Mouse (Mus musculus) hindbrain, embryonic 12.5 days (tissue): ENCODE data around the gene Gm20388. TPM values are rescaled to one million over a fixed set of nuclear protein-coding genes. Genes with fewer than 3 reads are reported as not detected.

ENCODE experiments used
- ATAC-seq: fragments of 200-750 bp; cut with Nextera tagmentation; 2 replicates; pipeline ENCODE4 v1.8.0; 2017; ENCODE audit warnings: moderate TSS enrichment; ENCODE audit not compliant: low FRiP score
- H3K27ac ChIP-seq: fragments of 300-500 bp; sonication (generic); 2 replicates; pipeline ENCODE4 v1.5.1; 2016; ENCODE audit warnings: mild to moderate bottlenecking
- H3K27me3 ChIP-seq: fragments of 300-500 bp; sonication (generic); 2 replicates; pipeline ENCODE4 v1.6.1; 2016; ENCODE audit warnings: mild to moderate bottlenecking
- H3K36me3 ChIP-seq: fragments of 300-500 bp; sonication (generic); 2 replicates; pipeline ENCODE4 v1.6.1; 2016; ENCODE audit warnings: mild to moderate bottlenecking
- H3K4me1 ChIP-seq: fragments of 300-500 bp; sonication (generic); 2 replicates; pipeline ENCODE4 v1.6.1; 2016
- H3K4me2 ChIP-seq: fragments of 300-500 bp; sonication (generic); replicated peaks from 2 replicates; pipeline ENCODE4 v1.6.1; 2016; ENCODE audit warnings: mild to moderate bottlenecking
- H3K4me3 ChIP-seq: fragments of 300-500 bp; sonication (generic); 2 replicates; pipeline ENCODE4 v1.5.1; 2016; ENCODE audit warnings: mild to moderate bottlenecking
- H3K9ac ChIP-seq: fragments of 300-500 bp; sonication (generic); 2 replicates; pipeline ENCODE4 v1.6.1; 2016; ENCODE audit warnings: mild to moderate bottlenecking, moderate library complexity
- H3K9me3 ChIP-seq: fragments of 300-500 bp; sonication (generic); replicated peaks from 2 replicates; pipeline ENCODE4 v1.6.1; 2016; ENCODE audit warnings: mild to moderate bottlenecking
- WGBS: fragments of 180-500 bp; shearing (Covaris S2); methylation state at CpG from one replicate; pipeline ENCODE4 v1.1.7; 2016; 5-methylcytosine and 5-hydroxymethylcytosine counted together
- polyA plus RNA-seq: library from polyadenylated mRNA; unstranded; fragments of >200 nt; fragmentation: Nextera tagmentation; extraction: Ambion mirVana; gene quantifications from 2 replicates; pipeline ENCODE4 v1.2.1, GENCODE M21; 2016

Gene Gm20388
- polyA plus RNA-seq, 1 experiment from 2014 or later, result not detected

DNA sequence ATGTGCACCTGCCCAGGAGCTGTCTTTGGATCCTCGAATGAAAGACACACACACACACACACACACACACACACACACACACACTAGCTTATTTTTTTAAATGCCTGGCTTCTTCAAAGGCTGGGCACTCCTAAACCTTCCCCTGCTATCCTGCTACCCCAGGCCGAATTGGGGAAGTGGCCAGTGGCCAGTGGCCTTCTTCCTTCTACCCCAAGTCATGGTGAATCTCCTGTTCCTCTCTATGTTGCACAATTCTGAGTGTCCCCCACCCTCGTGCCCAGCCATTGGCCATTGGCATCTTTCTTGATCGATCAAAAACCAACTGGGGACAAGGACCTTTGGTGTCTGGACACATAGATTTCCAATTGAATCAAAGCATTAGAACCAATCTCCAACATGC, 2019.4 kb downstream of the Gm20388 start:
- no peak overlapping the region for H3K4me2 ChIP-seq
- H3K27me3 ChIP-seq, result no peaks in the 10 kb centered on the region
- H3K4me1 ChIP-seq, result peaks cover 9% of the 10 kb centered on the region
- no peak overlapping the region for H3K9ac ChIP-seq
- WGBS, result 81% methylated on average over 4 of the region's 4 CpGs
- H3K36me3 ChIP-seq, result no peaks in the 10 kb centered on the region
- no peak overlapping the region for H3K27ac ChIP-seq
- no peaks in the 10 kb centered on the region for H3K9me3 ChIP-seq
- H3K4me3 ChIP-seq, result no peak overlapping the region
- ATAC-seq, result no peak

DNA sequence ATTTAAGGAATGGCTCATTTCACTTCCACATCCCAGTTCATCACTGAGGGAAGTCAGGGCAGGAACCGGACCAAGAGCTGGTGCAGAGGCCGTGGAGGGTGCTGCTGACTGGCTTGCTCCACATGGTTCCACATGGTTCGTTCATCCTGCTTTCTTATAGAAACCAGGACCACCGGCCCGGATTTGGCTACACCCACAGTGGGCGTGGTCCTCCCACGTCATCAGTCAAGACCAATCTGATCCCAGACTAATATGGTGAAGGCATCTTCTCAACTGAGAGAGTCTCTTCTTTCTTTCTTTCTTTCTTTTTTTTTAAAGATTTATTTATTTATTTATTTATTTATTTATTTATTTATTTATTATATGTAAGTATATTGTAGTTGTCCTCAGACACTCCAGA, 2020.9 kb downstream of the Gm20388 start:
- peaks cover 24% of the 10 kb centered on the region for H3K4me1 ChIP-seq
- no peak overlapping the region for H3K27ac ChIP-seq
- no peak overlapping the region for H3K9ac ChIP-seq
- WGBS, result 81% methylated on average over 7 of the region's 7 CpGs
- no peaks in the 10 kb centered on the region for H3K9me3 ChIP-seq
- no peaks in the 10 kb centered on the region for H3K36me3 ChIP-seq
- no peak overlapping the region for H3K4me2 ChIP-seq
- no peaks in the 10 kb centered on the region for H3K27me3 ChIP-seq
- no peak overlapping the region for H3K4me3 ChIP-seq
- ATAC-seq, result no peak

DNA sequence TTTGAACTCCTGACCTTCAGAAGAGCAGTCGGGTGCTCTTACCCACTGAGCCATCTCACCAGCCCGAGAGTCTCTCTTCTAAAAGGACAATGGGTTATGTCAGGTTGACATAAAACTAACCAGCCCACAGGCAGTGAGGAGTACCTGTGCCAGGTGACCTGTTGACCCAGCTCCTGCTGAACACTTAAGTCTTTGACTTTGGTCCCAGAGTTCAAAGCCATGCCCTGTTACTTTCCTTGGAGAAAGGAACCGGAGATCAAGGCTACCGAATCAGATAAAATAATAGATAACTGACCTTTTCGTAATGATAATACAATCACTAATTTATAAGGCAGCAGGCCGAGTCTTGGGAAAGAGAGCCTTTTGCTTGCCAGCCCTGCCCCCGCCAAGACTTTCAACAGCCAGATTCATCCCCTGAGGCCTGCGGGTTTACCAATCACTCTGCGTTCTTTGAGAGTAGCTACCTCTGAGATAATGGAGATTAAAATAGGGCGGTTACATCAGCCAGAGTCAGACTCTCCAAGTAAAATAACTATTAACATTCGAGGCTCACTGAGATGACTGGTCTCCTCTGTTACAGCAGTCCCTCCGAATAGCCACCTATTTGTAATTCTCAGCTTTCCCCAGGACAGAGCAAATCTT, 2021.5 kb downstream of the Gm20388 start:
- Histone ChIP-seq H3K4me3 (no peak overlapping the region), H3K4me2 (no peak overlapping the region), H3K9ac (no peak overlapping the region), H3K4me1 (peaks cover 24% of the 10 kb centered on the region), H3K9me3 (no peaks in the 10 kb centered on the region), H3K27me3 (no peaks in the 10 kb centered on the region), H3K36me3 (no peaks in the 10 kb centered on the region), H3K27ac (no peak overlapping the region; the same call in 1 of the 2 replicates)
- no peak for ATAC-seq
- 77% methylated on average over 12 of the region's 12 CpGs for WGBS

DNA sequence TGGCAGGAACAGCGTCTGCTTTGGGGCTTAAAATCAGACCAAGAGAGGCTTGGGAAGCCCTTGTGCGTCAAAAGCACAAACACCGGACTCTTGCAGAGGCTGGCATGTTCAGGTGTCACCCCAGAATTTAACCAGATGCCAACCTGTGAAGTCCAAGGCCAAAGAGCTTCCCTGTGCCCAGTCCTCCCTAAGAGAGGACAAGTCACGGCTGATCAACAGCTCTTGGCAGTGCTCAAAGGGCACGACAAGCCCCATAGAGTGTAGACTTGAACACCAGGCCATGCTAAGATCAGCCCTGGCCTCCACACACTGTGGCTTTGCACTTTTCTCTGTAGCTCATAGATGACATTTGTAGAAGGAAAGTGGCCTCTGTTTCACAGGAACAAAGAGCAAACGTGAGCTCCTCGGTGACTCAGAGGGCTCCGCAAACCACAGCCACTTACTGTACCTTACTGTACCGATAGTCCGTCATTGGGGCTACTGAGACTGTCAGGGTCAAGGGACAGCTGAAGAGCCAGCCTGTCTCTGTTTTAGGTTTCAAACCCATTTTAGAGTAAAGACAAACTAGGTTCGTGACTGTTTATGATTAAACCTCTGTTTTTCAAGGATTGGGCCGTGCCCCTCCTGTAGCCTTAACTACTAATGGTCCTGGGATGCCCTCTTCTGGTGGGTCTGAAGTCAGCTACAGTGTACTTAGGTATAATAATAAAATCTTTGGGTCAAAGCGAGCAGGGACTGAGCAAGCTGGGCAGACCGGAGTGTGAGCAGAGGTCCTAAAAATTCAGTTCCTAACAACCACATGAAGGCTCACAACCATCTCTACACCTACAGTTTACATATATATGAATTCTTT, 2022.3 kb downstream of the Gm20388 start:
- no peak for ATAC-seq

DNA sequence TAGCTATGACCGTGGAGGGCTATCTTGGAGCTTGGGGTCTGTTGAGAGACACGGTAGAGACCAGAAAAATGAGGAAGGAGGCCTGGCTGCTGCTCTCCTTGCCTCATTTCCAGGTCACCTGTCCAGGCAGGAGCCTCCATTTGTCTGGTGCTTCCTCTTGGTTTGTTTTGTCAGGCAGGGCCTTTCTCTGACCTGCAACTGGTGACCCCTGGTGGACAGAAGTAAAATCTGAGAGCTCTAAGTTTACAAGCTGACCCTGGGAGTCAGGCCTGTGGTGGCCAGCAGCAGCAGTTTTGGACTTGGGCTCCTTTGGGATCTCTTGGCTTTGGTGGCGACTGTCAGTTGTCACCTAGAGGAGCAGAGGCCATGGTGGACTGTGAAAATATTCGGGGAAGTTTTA, 2023.9 kb downstream of the Gm20388 start:
- H3K4me2 ChIP-seq, result no peak overlapping the region
- WGBS, result 39% methylated on average over 4 of the region's 4 CpGs
- H3K27me3 ChIP-seq, result no peaks in the 10 kb centered on the region
- no peak for ATAC-seq
- no peak overlapping the region for H3K4me3 ChIP-seq
- peak overlapping the region; percentile 79 for H3K27ac ChIP-seq
- no peak overlapping the region for H3K9ac ChIP-seq
- peaks cover 24% of the 10 kb centered on the region for H3K4me1 ChIP-seq
- no peaks in the 10 kb centered on the region for H3K36me3 ChIP-seq
- H3K9me3 ChIP-seq, result no peaks in the 10 kb centered on the region

More for the DNA sequence above, 2022.3 kb downstream of the Gm20388 start:
- H3K4me3 ChIP-seq, result no peak overlapping the region
- no peaks in the 10 kb centered on the region for H3K36me3 ChIP-seq
- H3K27me3 ChIP-seq, result no peaks in the 10 kb centered on the region
- WGBS, result 87% methylated on average over 14 of the region's 14 CpGs
- H3K9ac ChIP-seq, result no peak overlapping the region
- H3K4me2 ChIP-seq, result no peak overlapping the region
- H3K27ac ChIP-seq, result no peak overlapping the region; the same call in 1 of the 2 replicates
- H3K9me3 ChIP-seq, result no peaks in the 10 kb centered on the region
- H3K4me1 ChIP-seq, result peaks cover 24% of the 10 kb centered on the region

DNA sequence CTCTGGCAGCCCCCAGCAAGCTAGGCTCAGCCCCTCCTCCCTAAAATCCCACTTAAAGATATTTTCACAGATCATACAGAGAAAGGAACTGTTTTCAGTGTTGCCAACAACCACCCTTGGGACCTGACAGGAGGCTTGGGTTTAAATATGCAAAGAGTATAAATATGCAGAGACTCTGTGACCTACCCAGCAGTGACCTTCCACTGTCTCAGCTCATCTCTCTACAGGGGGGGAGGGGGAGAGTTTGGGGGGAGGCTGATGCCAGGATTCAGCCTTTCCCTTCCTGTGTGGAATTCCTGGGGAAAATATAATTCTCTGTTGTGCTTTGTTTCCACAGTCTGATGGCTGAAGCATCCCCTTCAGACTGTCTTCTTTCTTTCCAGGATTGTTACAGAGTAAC, 2024.3 kb downstream of the Gm20388 start:
- peak; percentile 36 for ATAC-seq
- no peaks in the 10 kb centered on the region for H3K36me3 ChIP-seq
- H3K27ac ChIP-seq, result peak overlapping the region; percentile 79
- no peak overlapping the region for H3K4me3 ChIP-seq
- H3K4me2 ChIP-seq, result no peak overlapping the region
- H3K9ac ChIP-seq, result no peak overlapping the region
- H3K27me3 ChIP-seq, result no peaks in the 10 kb centered on the region
- peaks cover 24% of the 10 kb centered on the region for H3K4me1 ChIP-seq
- no peaks in the 10 kb centered on the region for H3K9me3 ChIP-seq

DNA sequence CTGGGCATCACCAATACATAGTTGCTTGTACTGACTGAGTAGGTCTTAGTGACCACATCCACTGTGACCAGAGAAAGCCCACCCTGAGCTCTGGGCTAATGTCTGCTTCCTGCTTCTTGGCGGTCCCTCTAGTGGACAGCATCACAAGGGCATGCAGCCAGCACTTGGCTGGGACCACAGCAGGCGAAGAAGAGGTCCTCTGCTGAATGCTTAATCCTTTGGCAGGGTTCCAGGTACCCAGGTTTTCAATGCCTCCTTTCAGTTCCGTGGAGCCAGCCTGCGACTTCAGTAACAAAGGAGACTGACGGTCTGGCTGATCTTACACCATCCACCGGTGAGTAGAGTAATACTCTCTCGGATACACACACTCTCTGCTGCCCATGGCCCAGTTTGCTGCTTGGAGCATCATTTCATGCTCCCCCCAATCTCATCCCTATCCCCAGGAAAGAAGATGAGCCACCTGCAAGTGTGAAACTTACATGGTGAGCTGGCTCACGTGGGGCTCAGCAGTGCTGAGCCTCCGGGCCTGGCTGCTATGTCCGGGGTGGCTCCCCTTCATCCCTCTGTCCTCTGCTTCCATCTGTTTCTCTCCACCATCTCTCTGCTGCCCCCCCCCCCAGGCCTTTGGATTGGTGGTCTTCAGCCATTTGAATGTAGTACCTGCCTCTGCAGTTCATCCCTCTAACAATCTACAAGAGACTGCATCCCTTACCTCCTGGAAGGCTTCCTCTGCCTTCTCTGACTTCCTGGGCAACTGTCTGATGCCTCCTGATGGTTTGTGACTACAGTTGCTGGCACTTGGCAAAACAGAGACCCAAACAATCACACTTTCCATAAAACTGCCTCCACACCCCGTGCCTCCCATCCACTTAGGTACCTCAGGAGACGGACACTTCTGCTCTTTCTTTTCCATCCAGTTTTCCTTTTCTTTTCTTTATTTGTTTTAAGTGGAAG, 2025.0 kb downstream of the Gm20388 start:
- WGBS, result 42% methylated on average over 12 of the region's 12 CpGs
- ATAC-seq, result peak; percentile 85
- Histone ChIP-seq H3K4me3 (no peak overlapping the region), H3K36me3 (no peaks in the 10 kb centered on the region), H3K27ac (peak overlapping the region; percentile 79), H3K9ac (no peak overlapping the region; the same call in 1 of the 2 replicates), H3K27me3 (no peaks in the 10 kb centered on the region), H3K4me1 (peaks cover 24% of the 10 kb centered on the region), H3K9me3 (no peaks in the 10 kb centered on the region), H3K4me2 (0 out of 2 replicates have a peak overlapping the region, but pooled peaks have one; percentile 11)

DNA sequence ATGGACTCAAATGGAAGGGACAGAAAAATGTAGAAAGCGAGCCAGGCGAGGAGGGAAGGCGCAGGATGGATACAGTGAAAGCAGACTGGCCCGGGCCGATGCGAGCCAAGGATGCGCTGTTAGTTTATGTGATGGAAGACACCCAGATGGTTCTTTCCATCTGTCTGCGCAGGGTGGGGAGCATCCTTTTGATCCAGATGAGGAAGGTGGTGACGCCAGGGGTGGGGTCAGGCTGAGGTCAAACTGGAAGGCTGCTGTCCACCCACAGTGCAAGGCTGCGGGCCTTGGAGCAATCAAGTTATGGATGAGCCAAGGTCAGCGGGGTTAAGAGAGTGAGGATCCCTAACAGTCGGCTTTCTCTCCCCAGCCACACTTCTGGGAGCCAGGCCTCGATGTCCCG, 2025.8 kb downstream of the Gm20388 start:
- ATAC-seq, result no peak
- Histone ChIP-seq H3K27ac (no peak overlapping the region), H3K9me3 (no peaks in the 10 kb centered on the region), H3K27me3 (no peaks in the 10 kb centered on the region), H3K4me1 (peaks cover 24% of the 10 kb centered on the region), H3K9ac (no peak overlapping the region), H3K4me3 (no peak overlapping the region), H3K36me3 (no peaks in the 10 kb centered on the region), H3K4me2 (no peak overlapping the region)
- WGBS, result 68% methylated on average over 14 of the region's 14 CpGs

DNA sequence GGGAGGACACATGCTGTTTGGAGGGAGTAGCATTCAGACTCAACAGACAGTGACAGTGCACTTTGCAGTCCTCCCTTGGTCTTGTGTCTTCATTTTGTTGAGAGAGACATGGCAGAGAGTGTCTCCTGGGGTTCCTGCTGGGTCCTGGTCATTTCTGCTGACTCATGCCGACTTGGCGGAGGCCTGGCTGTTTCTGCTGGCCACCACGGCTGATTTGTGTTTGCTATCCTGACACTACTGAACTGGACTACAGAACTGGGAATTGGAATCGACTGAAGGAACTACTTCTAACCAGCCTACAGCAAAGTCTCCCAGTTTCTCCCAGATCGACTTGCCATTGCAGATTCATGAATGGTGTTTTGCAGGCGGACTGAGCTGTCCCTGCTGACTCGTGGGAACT, 2028.1 kb downstream of the Gm20388 start:
- Histone ChIP-seq H3K27ac (no peak overlapping the region), H3K9me3 (no peaks in the 10 kb centered on the region), H3K4me1 (peaks cover 24% of the 10 kb centered on the region), H3K4me2 (no peak overlapping the region), H3K27me3 (no peaks in the 10 kb centered on the region), H3K9ac (no peak overlapping the region), H3K4me3 (no peak overlapping the region), H3K36me3 (no peaks in the 10 kb centered on the region)
- WGBS, result 84% methylated on average over 7 of the region's 7 CpGs
- no peak for ATAC-seq

DNA sequence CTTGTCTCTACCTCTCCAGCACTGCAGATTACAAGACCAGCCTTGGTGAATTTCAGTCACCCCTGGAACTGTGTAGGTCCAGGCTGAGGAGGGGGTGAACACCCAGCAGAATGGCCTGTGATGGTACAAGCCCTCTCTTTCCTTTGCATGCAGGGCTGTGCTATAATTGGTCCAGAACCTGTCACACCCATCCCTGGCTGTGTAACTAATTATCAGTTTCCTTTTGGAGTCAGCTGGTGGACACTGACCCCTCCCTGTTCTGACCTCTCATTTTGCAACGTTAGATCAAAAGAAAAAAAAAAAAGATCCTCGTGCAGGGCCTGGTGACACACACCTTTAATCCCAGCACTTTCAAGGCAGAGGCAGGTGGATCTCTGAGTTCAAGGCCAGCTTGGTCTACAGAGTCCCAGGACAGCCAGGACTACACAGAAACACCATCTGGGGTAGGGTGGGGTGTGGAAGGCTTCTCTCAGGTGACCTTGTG, 2032.5 kb downstream of the Gm20388 start:
- Histone ChIP-seq H3K9ac (no peak overlapping the region), H3K36me3 (no peaks in the 10 kb centered on the region), H3K4me1 (peaks cover 12% of the 10 kb centered on the region), H3K4me3 (no peak overlapping the region), H3K4me2 (no peak overlapping the region), H3K9me3 (no peaks in the 10 kb centered on the region), H3K27ac (no peak overlapping the region), H3K27me3 (0 out of 2 replicates have a peak, but pooled peaks cover 6% of the 10 kb centered on the region)
- WGBS, result 55% methylated on average over 2 of the region's 2 CpGs
- no peak for ATAC-seq

DNA sequence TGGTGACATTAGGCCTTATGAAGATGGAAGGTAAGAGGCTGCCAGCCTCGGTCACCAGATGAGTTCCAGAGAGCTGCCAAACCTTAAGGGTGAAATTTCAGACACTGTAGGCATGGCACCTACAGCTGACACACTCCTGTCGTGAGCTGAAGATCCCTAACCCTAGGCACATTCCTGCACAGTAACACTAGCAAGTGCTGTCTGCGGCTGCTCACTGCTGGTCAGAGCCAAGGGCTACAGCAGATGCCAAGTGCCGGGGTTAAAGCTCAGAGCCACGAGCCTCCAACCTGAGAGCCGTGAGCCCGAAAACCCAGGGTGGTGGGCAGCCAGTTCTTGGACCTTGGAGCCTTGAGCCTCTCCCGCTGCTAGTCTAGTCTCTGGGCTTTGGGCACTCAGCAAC, 2033.1 kb downstream of the Gm20388 start:
- Histone ChIP-seq H3K4me1 (peaks cover 18% of the 10 kb centered on the region), H3K27me3 (0 out of 2 replicates have a peak, but pooled peaks cover 6% of the 10 kb centered on the region), H3K27ac (no peak overlapping the region), H3K9ac (no peak overlapping the region), H3K4me2 (no peak overlapping the region), H3K9me3 (no peaks in the 10 kb centered on the region), H3K4me3 (no peak overlapping the region), H3K36me3 (no peaks in the 10 kb centered on the region)
- WGBS, result 79% methylated on average over 8 of the region's 8 CpGs
- no peak for ATAC-seq

DNA sequence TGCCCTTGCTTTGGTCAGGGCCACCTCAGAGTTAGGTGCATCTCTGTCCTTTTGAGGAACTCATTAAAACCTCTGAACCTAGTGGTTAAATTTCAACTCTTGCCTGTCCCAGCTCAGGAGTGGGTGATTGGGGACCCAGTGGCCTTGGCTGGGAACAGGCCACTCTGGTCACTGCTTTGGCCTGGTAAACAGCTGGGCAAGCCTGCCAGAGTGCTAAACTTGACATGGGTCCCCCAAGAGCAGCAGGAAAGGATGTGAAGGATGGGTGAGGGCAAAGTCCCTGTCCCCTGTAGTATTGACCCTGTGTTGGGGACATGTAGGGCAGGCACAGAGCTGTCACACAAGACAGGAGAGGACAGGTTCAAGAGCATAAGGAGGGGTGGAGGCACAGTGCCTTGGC, 2034.2 kb downstream of the Gm20388 start, which contains the start of gene Car5a:
Gene Car5a (minus strand): TSS at position 74 of the 400 bp plus-strand sequence.
- H3K4me1 ChIP-seq, result peaks cover 25% of the 10 kb centered on the region
- 0 out of 2 replicates have a peak, but pooled peaks cover 6% of the 10 kb centered on the region for H3K27me3 ChIP-seq
- no peak within 1 kb of the TSS for H3K4me2 ChIP-seq
- no peaks in the 10 kb centered on the region for H3K36me3 ChIP-seq
- no peak for ATAC-seq
- no peaks in the 10 kb centered on the region for H3K9me3 ChIP-seq
- no peak within 1 kb of the TSS for H3K9ac ChIP-seq
- H3K27ac ChIP-seq, result no peak within 1 kb of the TSS
- no peak within 1 kb of the TSS for H3K4me3 ChIP-seq
